Mouse (Mus musculus): ENCODE measurements around the gene Tbc1d10b. TPM values are rescaled to one million over a fixed set of nuclear protein-coding genes. Genes with fewer than 3 reads are reported as not detected.

Tbc1d10b gene
- total RNA-seq (2023): 49.9 to 72.7 TPM (median 65.7 TPM) in 4 replicates

DNA sequence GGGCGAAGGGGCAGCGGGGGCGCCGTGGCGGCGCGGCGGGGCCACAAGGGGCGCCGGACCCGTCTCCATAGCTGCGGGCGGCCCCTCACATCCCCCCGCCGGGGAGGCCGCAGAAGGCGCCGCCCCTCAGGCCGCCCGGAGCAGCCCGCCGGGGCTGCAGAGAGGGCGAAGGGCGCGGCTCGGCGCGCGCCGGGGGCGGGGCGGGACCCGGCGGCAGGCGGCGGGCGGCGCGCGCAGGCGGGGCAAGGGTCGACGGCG, at the start of gene Tbc1d10b:
Gene Tbc1d10b, minus strand, starts transcription at position 174 of the 258 bp plus-strand sequence.

DNA sequence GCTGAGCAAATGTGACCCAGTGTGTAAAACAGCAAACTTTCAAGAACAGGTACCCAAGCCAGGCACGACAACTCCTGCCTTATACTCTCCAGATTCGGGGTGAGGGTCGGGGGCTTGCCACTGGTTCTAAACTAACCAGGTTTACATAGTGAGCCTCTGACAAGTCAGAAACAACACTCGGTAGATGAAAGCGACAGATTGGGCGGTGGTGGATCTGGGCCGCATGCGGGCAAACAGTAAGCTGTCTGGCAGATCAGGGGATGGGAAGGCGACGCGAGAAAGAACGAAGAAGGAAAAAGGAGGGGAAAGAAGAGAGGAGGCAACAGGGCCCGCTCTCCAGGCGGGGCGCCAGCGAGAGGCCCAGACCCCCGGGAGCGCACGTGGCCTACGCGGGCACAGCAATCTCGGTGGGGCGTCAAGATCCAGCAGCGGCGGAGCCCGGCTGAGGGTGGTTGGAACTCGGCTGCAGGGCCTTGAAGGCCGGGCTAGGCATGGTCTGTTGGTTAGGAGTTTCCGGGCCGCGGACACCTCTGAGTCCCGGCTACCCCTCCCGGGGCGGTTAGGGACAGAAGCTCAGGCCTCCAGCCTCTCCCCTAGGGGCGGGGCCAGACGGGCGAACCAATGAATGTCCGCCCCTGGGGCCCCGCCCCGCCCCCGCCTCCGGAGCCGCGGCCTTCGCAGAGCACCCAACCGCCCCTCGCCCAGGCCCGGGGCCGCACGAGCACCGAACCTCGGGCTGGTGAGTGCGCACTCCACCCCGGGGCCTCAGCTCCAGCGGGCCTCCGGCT, 35.8 kb upstream of the Tbc1d10b start, which contains the start of gene Zfp771:
Gene Zfp771, plus strand, starts transcription at position 405 of the 788 bp plus-strand sequence.

DNA sequence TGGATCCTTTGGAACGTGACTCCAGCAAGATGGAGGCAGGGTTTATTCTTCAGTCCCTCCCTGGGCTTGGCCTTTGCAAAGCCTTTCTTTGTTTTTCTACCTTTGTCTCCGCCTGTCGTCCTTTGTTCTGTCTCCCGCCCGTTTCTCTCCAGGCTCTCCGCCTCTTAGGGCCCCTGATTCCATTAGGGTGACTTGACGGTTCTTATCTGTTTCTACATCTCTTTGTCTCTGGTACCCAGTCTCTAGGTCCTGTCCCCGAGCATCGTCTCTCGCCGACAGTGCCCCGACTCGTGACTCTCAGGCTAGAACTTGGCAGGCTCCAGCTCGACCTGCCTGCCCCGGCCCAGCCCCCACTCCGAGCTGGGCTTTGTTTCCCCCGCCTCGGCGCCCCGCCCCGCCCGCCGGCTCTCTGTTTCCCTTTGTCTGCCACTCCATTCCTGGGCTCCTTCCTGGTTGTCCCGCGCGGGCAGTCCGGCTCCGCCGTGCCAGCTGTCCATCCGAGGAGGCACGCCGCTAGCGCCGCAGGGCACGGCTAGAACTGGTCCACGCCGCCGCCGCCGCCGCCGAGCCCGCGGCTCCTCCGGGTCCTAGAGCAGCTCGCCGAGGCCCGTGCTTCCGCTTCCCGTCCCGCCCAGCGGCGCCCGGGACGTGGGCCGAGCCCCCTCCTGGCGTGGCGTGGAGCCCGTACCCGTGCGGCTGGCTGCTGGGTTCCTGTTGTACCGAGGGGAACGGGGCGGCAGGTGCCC, 24.5 kb upstream of the Tbc1d10b start, which contains the start of the genes Zfp553 and Sept1:
Gene Zfp553, plus strand, starts transcription at position 440 of the 746 bp plus-strand sequence.
Gene Sept1, minus strand, starts transcription at position 509 of the 746 bp plus-strand sequence.

DNA sequence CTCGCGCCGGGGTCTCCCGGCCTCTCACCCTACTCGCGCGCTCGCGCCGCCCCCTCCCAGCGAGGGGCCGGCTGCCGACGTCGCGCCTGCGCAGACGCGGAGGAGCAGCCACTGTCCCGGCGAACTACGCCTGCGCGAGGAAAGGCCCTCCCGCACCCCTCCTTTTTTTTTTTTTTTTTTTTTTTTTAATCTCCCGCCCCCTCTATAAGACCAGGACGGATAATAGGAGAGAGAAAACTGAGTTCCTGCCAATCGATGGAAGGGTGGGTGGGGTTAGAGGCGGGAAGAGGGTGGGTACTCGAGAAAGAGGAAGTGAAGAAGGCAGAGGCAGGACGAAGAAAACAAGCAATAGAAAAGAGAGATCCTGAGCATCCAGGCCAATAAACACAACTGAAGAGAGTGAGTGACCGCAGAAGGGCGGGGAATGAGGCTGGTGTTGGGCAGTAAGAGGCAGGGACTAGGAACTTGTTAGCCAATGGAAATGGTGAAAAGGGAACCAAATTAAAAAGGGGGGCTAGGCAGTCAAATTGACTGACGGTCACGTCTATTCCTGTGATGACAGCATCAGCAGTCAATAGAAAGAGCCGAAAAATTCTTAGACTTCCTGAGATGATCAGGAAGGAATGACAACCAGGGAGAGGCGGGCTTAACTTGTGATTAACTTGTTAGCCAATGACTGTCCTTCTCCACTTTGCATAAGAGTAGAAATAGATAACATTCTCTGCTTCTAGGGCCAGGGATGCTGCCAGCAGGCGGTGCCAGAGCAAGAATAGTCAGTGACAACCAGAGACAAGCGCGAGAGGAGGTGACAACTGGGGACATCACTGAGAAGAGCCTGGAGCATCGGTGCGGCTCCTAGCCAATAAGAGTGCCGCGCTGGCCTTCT, 528 bp upstream of the Tbc1d10b start, which contains the start of gene Mylpf:
Gene Mylpf, plus strand, starts transcription at position 338 of the 886 bp plus-strand sequence.

DNA sequence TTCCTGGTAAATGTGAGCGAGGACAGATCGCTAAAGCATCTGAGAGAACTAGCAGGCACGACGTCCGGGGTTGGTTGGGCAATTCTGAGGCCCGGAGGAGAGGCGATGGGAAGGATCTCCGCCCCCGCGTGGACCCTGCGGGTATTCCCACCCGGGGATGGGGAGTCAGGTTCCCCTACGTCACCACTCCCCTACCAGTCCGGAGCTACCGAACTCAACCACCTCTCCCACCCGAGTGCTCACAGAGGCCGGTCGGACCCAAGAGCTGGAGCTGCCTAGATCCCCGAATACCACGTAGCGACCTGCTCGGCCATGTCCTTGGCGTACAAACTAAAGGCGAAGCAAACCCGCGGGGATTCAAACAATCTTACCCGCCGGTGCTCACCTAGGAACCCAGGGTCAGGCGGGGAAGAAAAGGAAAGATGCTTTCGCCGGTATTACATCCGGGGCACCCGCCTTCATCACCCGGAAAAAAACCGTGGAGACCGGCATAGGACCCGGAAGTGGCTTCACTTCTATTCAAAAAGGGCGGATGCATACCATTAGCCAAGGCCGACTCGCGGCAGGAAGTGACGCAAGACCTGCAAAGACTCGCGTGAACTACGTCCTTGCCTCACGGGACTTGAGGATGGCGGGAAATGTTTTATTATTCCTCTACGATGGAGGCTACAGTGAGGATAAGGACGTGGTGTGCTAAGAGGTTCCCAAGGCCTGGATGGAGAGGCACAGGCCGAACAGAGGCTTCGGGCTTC, 12.5 kb downstream of the Tbc1d10b start, which contains the start of gene Cd2bp2:
Gene Cd2bp2, minus strand, starts transcription at position 507 of the 752 bp plus-strand sequence.

Other genes with a start within 250 kb of the Tbc1d10b start
- gene Cdipt, start 232.6 kb downstream of the Tbc1d10b start, total RNA-seq (2023): 62.8 to 64.5 TPM (median 64.2 TPM) in 4 replicates
- gene Cdiptos, start 232.4 kb downstream of the Tbc1d10b start, total RNA-seq (2023): 0.39 to 2.0 TPM (median 0.92 TPM) in 4 replicates
- 40.5 to 49.3 TPM (median 44.5 TPM) in 4 replicates for gene Mvp, start 193.8 kb downstream of the Tbc1d10b start, total RNA-seq (2023)
- 3.2 to 10.6 TPM (median 8.7 TPM) in 3 of 4 replicates, not detected in the other for gene Pagr1b, start 192.0 kb downstream of the Tbc1d10b start, total RNA-seq (2023)
- 10.5 to 44.7 TPM (median 14.2 TPM) in 4 replicates for gene Pagr1a, start 191.1 kb downstream of the Tbc1d10b start, total RNA-seq (2023)
- gene Gm42742, start 187.4 kb downstream of the Tbc1d10b start, total RNA-seq (2023): 7.4 to 42.0 TPM (median 30.9 TPM) in 4 replicates
- 1.4 to 2.1 TPM (median 1.8 TPM) in 3 of 4 replicates, not detected in the other for gene Prrt2, start 187.3 kb downstream of the Tbc1d10b start, total RNA-seq (2023)
- 210 to 225 TPM (median 222 TPM) in 4 replicates for gene Maz, start 181.4 kb downstream of the Tbc1d10b start, total RNA-seq (2023)
- 1.3 to 3.1 TPM (median 2.1 TPM) in 4 replicates for gene Kif22, start 166.0 kb downstream of the Tbc1d10b start, total RNA-seq (2023)
- 0.98 to 4.6 TPM (median 1.9 TPM) in 3 of 4 replicates, not detected in the other for gene Zg16, start 121.1 kb downstream of the Tbc1d10b start, total RNA-seq (2023)
- gene AI467606, start 117.1 kb downstream of the Tbc1d10b start, total RNA-seq (2023): 51.6 to 60.7 TPM (median 59.8 TPM) in 4 replicates
- gene Qprt, start 86.2 kb downstream of the Tbc1d10b start, total RNA-seq (2023): 0.37 TPM in 1 of 4 replicates, not detected in the others
- 5.3 to 6.6 TPM (median 5.9 TPM) in 4 replicates for gene Spn, start 70.6 kb downstream of the Tbc1d10b start, total RNA-seq (2023)
- 69.5 to 80.2 TPM (median 75.6 TPM) in 4 replicates for gene Cd2bp2, start 12.4 kb downstream of the Tbc1d10b start, total RNA-seq (2023)
- gene Mylpf, start 422 bp upstream of the Tbc1d10b start, total RNA-seq (2023): 4.1 to 8.2 TPM (median 5.3 TPM) in 4 replicates
- 8.8 to 11.3 TPM (median 10.0 TPM) in 4 replicates for gene Zfp553, start 24.6 kb upstream of the Tbc1d10b start, total RNA-seq (2023)
- gene Sept1, start 24.7 kb upstream of the Tbc1d10b start, total RNA-seq (2023): 398 to 439 TPM (median 400 TPM) in 4 replicates
- 11.6 to 23.5 TPM (median 13.5 TPM) in 4 replicates for gene Zfp771, start 35.8 kb upstream of the Tbc1d10b start, total RNA-seq (2023)
- 14.3 to 19.5 TPM (median 15.7 TPM) in 4 replicates for gene Dctpp1, start 52.2 kb upstream of the Tbc1d10b start, total RNA-seq (2023)
- gene Sephs2, start 65.6 kb upstream of the Tbc1d10b start, total RNA-seq (2023): 24.1 to 28.3 TPM (median 25.3 TPM) in 4 replicates
- gene Itgal, start 87.8 kb upstream of the Tbc1d10b start, total RNA-seq (2023): 114 to 124 TPM (median 119 TPM) in 4 replicates
- 2.3 to 4.1 TPM (median 3.3 TPM) in 4 replicates for gene Zfp768, start 137.1 kb upstream of the Tbc1d10b start, total RNA-seq (2023)
- 11.6 to 15.7 TPM (median 12.1 TPM) in 4 replicates for gene Zfp747, start 167.6 kb upstream of the Tbc1d10b start, total RNA-seq (2023)
- 2.9 to 4.1 TPM (median 3.2 TPM) in 4 replicates for gene 9130019O22Rik, start 178.7 kb upstream of the Tbc1d10b start, total RNA-seq (2023)
- 4.6 to 7.8 TPM (median 6.1 TPM) in 4 replicates for gene E430018J23Rik, start 185.2 kb upstream of the Tbc1d10b start, total RNA-seq (2023)
- gene Zfp764, start 198.4 kb upstream of the Tbc1d10b start, total RNA-seq (2023): 7.5 to 9.6 TPM (median 9.1 TPM) in 4 replicates
- gene Zfp688, start 213.6 kb upstream of the Tbc1d10b start, total RNA-seq (2023): 12.3 to 17.4 TPM (median 14.9 TPM) in 4 replicates
- 4.0 to 6.0 TPM (median 4.9 TPM) in 4 replicates for gene Zfp689, start 240.7 kb upstream of the Tbc1d10b start, total RNA-seq (2023)

Measured in B cell, adult 62 days (primary cell).